Mouse (Mus musculus): ENCODE results near the gene Gm44503.

- no peak for TF ChIP-seq CTCF (IDR thresholded peaks at IDR 0.05; ENCODE audit: extremely low read depth, insufficient read length, insufficient replicate concordance, low read depth, low read length)
- no peak for TF ChIP-seq POLR2A (IDR thresholded peaks at IDR 0.05; ENCODE audit: low read depth, low read length)
These were observed 33.4 kb upstream of the Gm44503 start, which contains the start of gene Pygo1 for GRCm38 (mm10) chr9:72925021-72925934.

Data from small intestine, adult 2 months (tissue).